Mouse (Mus musculus) forebrain, embryonic 15.5 days (tissue): Measurements from ENCODE around the gene Fgl2. TPM values are rescaled to one million over a fixed set of nuclear protein-coding genes. Genes with fewer than 3 reads are reported as not detected.

Experiments used
- ATAC-seq: fragments of 200-750 bp; cut with Nextera tagmentation; replicated peaks from 2 replicates; pipeline ENCODE4 v1.8.0; 2017; ENCODE audit warnings: mild to moderate bottlenecking, moderate TSS enrichment, moderate library complexity
- H3K27ac ChIP-seq: fragments of 300-500 bp; sonication (generic); replicated peaks from 2 replicates; pipeline ENCODE4 v1.5.1; 2015; ENCODE audit warnings: mild to moderate bottlenecking, inconsistent platforms
- H3K27me3 ChIP-seq: fragments of 300-500 bp; sonication (generic); 2 replicates; pipeline ENCODE4 v1.6.1; 2015; ENCODE audit warnings: inconsistent platforms
- H3K36me3 ChIP-seq: fragments of 300-500 bp; sonication (generic); 2 replicates; pipeline ENCODE4 v1.6.1; 2015; ENCODE audit warnings: mild to moderate bottlenecking, inconsistent platforms
- H3K4me1 ChIP-seq: fragments of 300-500 bp; sonication (generic); 2 replicates; pipeline ENCODE4 v1.6.1; 2015; ENCODE audit warnings: inconsistent platforms
- H3K4me2 ChIP-seq: fragments of 300-500 bp; sonication (generic); replicated peaks from 2 replicates; pipeline ENCODE4 v1.6.1; 2015; ENCODE audit warnings: mild to moderate bottlenecking, inconsistent platforms
- H3K4me3 ChIP-seq: fragments of 300-500 bp; sonication (generic); 2 replicates; pipeline ENCODE4 v1.5.1; 2015; ENCODE audit warnings: mild to moderate bottlenecking, inconsistent platforms
- H3K9ac ChIP-seq: fragments of 300-500 bp; sonication (generic); replicated peaks from 2 replicates; pipeline ENCODE4 v1.6.1; 2015; ENCODE audit warnings: mild to moderate bottlenecking, inconsistent platforms
- H3K9me3 ChIP-seq: fragments of 300-500 bp; sonication (generic); 2 replicates; pipeline ENCODE4 v1.6.1; 2016; ENCODE audit warnings: inconsistent platforms
- WGBS: fragments of 180-500 bp; shearing (Covaris S2); methylation state at CpG from one replicate; pipeline ENCODE4 v1.1.7; 2015; ENCODE audit warnings: mixed read lengths; 5-methylcytosine and 5-hydroxymethylcytosine counted together
- polyA plus RNA-seq: library from polyadenylated mRNA; unstranded; fragments of >200 nt; fragmentation: Nextera tagmentation; extraction: Ambion mirVana; gene quantifications from 2 replicates; pipeline ENCODE4 v1.2.1, GENCODE M21; 2015

Fgl2 gene
- polyA plus RNA-seq, 1 experiment from 2014 or later = 1.5 TPM

- H3K27ac ChIP-seq = no peak overlapping the region
- no peaks in the 10 kb centered on the region for H3K9me3 ChIP-seq
- H3K4me1 ChIP-seq = no peaks in the 10 kb centered on the region
- H3K27me3 ChIP-seq = no peaks in the 10 kb centered on the region
- H3K4me2 ChIP-seq = no peak overlapping the region
- no peak for ATAC-seq
- H3K4me3 ChIP-seq = no peak overlapping the region
- no peaks in the 10 kb centered on the region for H3K36me3 ChIP-seq
- H3K9ac ChIP-seq = no peak overlapping the region
These were observed 14.9 kb downstream of the Fgl2 start for GRCm38 (mm10) chr5:21387340-21387739.

- Histone ChIP-seq H3K4me1 (no peaks in the 10 kb centered on the region), H3K9ac (no peak overlapping the region), H3K4me2 (no peak overlapping the region), H3K9me3 (no peaks in the 10 kb centered on the region), H3K36me3 (no peaks in the 10 kb centered on the region), H3K4me3 (no peak overlapping the region), H3K27me3 (no peaks in the 10 kb centered on the region), H3K27ac (no peak overlapping the region)
- no peak for ATAC-seq
- 88% methylated on average over 4 of the region's 4 CpGs for WGBS
These were observed 16.4 kb downstream of the Fgl2 start for GRCm38 (mm10) chr5:21388855-21389254.

- H3K4me3 ChIP-seq = no peak overlapping the region
- H3K27ac ChIP-seq = no peak overlapping the region
- H3K9ac ChIP-seq = no peak overlapping the region
- H3K9me3 ChIP-seq = no peaks in the 10 kb centered on the region
- no peak for ATAC-seq
- H3K4me1 ChIP-seq = no peaks in the 10 kb centered on the region
- H3K27me3 ChIP-seq = no peaks in the 10 kb centered on the region
- no peaks in the 10 kb centered on the region for H3K36me3 ChIP-seq
- no peak overlapping the region for H3K4me2 ChIP-seq
- 40% methylated on average over 12 of the region's 13 CpGs for WGBS
These were observed 19.4 kb downstream of the Fgl2 start for GRCm38 (mm10) chr5:21391616-21392384.

GRCm38 (mm10) chr5:21394562-21394961 is 22.1 kb downstream of the Fgl2 start:
- no peaks in the 10 kb centered on the region for H3K36me3 ChIP-seq
- no peak for ATAC-seq
- H3K9me3 ChIP-seq = no peaks in the 10 kb centered on the region
- H3K4me3 ChIP-seq = no peak overlapping the region
- H3K4me1 ChIP-seq = no peaks in the 10 kb centered on the region
- H3K27ac ChIP-seq = no peak overlapping the region
- no peak overlapping the region for H3K9ac ChIP-seq
- H3K4me2 ChIP-seq = no peak overlapping the region
- no peaks in the 10 kb centered on the region for H3K27me3 ChIP-seq
- WGBS = 78% methylated on average over 2 of the region's 2 CpGs

- H3K9me3 ChIP-seq = no peaks in the 10 kb centered on the region
- no peaks in the 10 kb centered on the region for H3K27me3 ChIP-seq
- ATAC-seq = no peak
- no peaks in the 10 kb centered on the region for H3K4me1 ChIP-seq
- WGBS = 50% methylated on average over 7 of the region's 7 CpGs
- H3K9ac ChIP-seq = no peak overlapping the region
- no peak overlapping the region for H3K4me2 ChIP-seq
- no peak overlapping the region for H3K27ac ChIP-seq
- no peaks in the 10 kb centered on the region for H3K36me3 ChIP-seq
- H3K4me3 ChIP-seq = no peak overlapping the region
These were observed 22.9 kb downstream of the Fgl2 start for GRCm38 (mm10) chr5:21395205-21395840.

GRCm38 (mm10) chr5:21411261-21411666 is 38.8 kb downstream of the Fgl2 start:
- H3K9me3 ChIP-seq = no peaks in the 10 kb centered on the region
- ATAC-seq = no peak
- no peak overlapping the region for H3K4me3 ChIP-seq
- H3K4me2 ChIP-seq = no peak overlapping the region
- H3K36me3 ChIP-seq = no peaks in the 10 kb centered on the region
- H3K9ac ChIP-seq = no peak overlapping the region
- no peak overlapping the region for H3K27ac ChIP-seq
- WGBS = 93% methylated on average over 5 of the region's 5 CpGs
- H3K4me1 ChIP-seq = no peaks in the 10 kb centered on the region
- no peaks in the 10 kb centered on the region for H3K27me3 ChIP-seq

- Histone ChIP-seq H3K4me3 (no peak overlapping the region), H3K27ac (no peak overlapping the region), H3K27me3 (no peaks in the 10 kb centered on the region), H3K4me1 (no peaks in the 10 kb centered on the region), H3K9ac (no peak overlapping the region), H3K36me3 (no peaks in the 10 kb centered on the region), H3K9me3 (no peaks in the 10 kb centered on the region), H3K4me2 (no peak overlapping the region)
- no peak for ATAC-seq
- 82% methylated on average over 5 of the region's 5 CpGs for WGBS
These were observed 39.6 kb downstream of the Fgl2 start for GRCm38 (mm10) chr5:21412056-21412455.

- Histone ChIP-seq H3K36me3 (no peaks in the 10 kb centered on the region), H3K27me3 (no peaks in the 10 kb centered on the region), H3K4me1 (no peaks in the 10 kb centered on the region), H3K9ac (no peak overlapping the region), H3K9me3 (no peaks in the 10 kb centered on the region), H3K4me2 (no peak overlapping the region), H3K4me3 (no peak overlapping the region), H3K27ac (no peak overlapping the region)
- 94% methylated on average over 3 of the region's 3 CpGs for WGBS
- no peak for ATAC-seq
These were observed 40.9 kb downstream of the Fgl2 start for GRCm38 (mm10) chr5:21413322-21413721.

- ATAC-seq = no peak
- H3K36me3 ChIP-seq = no peaks in the 10 kb centered on the region
- H3K4me1 ChIP-seq = no peaks in the 10 kb centered on the region
- WGBS = 75% methylated on average over 1 of the region's 1 CpGs
- no peak overlapping the region for H3K4me3 ChIP-seq
- H3K9me3 ChIP-seq = no peaks in the 10 kb centered on the region
- no peak overlapping the region for H3K9ac ChIP-seq
- H3K27me3 ChIP-seq = no peaks in the 10 kb centered on the region
- H3K4me2 ChIP-seq = no peak overlapping the region
- H3K27ac ChIP-seq = no peak overlapping the region
These were observed 41.8 kb downstream of the Fgl2 start for GRCm38 (mm10) chr5:21414116-21414820.

GRCm38 (mm10) chr5:21418613-21419012 is 46.2 kb downstream of the Fgl2 start:
- no peak overlapping the region for H3K9ac ChIP-seq
- H3K9me3 ChIP-seq = no peaks in the 10 kb centered on the region
- H3K27me3 ChIP-seq = no peaks in the 10 kb centered on the region
- H3K4me2 ChIP-seq = no peak overlapping the region
- H3K4me1 ChIP-seq = no peaks in the 10 kb centered on the region
- no peak overlapping the region for H3K4me3 ChIP-seq
- no peak for ATAC-seq
- H3K27ac ChIP-seq = no peak overlapping the region
- WGBS = 66% methylated on average over 4 of the region's 4 CpGs
- no peaks in the 10 kb centered on the region for H3K36me3 ChIP-seq

- Histone ChIP-seq H3K9ac (no peak overlapping the region), H3K4me1 (peaks cover 1% of the 10 kb centered on the region), H3K4me2 (no peak overlapping the region), H3K4me3 (no peak overlapping the region), H3K27me3 (no peaks in the 10 kb centered on the region), H3K36me3 (no peaks in the 10 kb centered on the region), H3K27ac (no peak overlapping the region), H3K9me3 (no peaks in the 10 kb centered on the region)
- 61% methylated on average over 1 of the region's 1 CpGs for WGBS
- ATAC-seq = no peak
These were observed 48.2 kb downstream of the Fgl2 start for GRCm38 (mm10) chr5:21420609-21421008.
